Mouse (Mus musculus) CH12.LX (cell line): ENCODE data around the gene Cep97. TPM values are rescaled to one million over a fixed set of nuclear protein-coding genes. Genes with fewer than 3 reads are reported as not detected.

Experiments used
- DNase-seq: peaks from one replicate; pipeline ENCODE4 v3.0.0-alpha.2; 2013; ENCODE audit errors: extremely low read depth
- H3K27ac ChIP-seq: 2 replicates; pipeline ENCODE4 v1.5.1; 2012; ENCODE audit warnings: low read depth, mild to moderate bottlenecking, control low read depth, moderate library complexity; ENCODE audit not compliant: insufficient read depth
- H3K27me3 ChIP-seq: replicated peaks from 2 replicates; pipeline ENCODE3; 2012; ENCODE audit warnings: inconsistent platforms
- H3K36me3 ChIP-seq, 2 experiments: replicated peaks in 1 of 2; 2 replicates each; pipeline versions ENCODE3 to v1.6.1; 2012; ENCODE audit warnings: inconsistent platforms in 1 of 2, low read length in 1 of 2, mild to moderate bottlenecking in 1 of 2, mixed read lengths in 1 of 2, moderate library complexity in 1 of 2; ENCODE audit not compliant: control insufficient read depth in 1 of 2, insufficient read depth in 1 of 2
- H3K4me1 ChIP-seq, 2 experiments: 2 replicates each; pipeline ENCODE4 v1.6.1; 2012; ENCODE audit warnings: inconsistent platforms in 1 of 2, moderate library complexity in 1 of 2; ENCODE audit not compliant: insufficient read depth in 2 of 2, control insufficient read depth in 1 of 2
- H3K4me2 ChIP-seq: 2 replicates; pipeline ENCODE4 v1.6.1; 2012; ENCODE audit warnings: low read depth, mild to moderate bottlenecking, control low read depth; ENCODE audit not compliant: poor library complexity, insufficient read depth, severe bottlenecking
- H3K4me3 ChIP-seq, 3 experiments: fragments of 150-350 bp in 1 of 3; sonication (generic) in 1 of 3; replicated peaks in 1 of 3; 2 replicates each; pipeline versions ENCODE3 to v1.5.1; 2011 to 2012; ENCODE audit warnings: low read depth in 2 of 3, low read length in 2 of 3, mild to moderate bottlenecking in 2 of 3, moderate library complexity in 2 of 3, control low read depth in 1 of 3, improper control_type of control experiment in 1 of 3, inconsistent platforms in 1 of 3, mixed read lengths in 1 of 3; ENCODE audit not compliant: poor library complexity in 1 of 3
- H3K79me2 ChIP-seq: replicated peaks from 2 replicates; pipeline ENCODE4 v1.6.1; 2012; ENCODE audit warnings: mild to moderate bottlenecking, moderate library complexity; ENCODE audit not compliant: control insufficient read depth, poor library complexity, insufficient read depth, severe bottlenecking; ENCODE audit errors: extremely low read depth
- H3K9ac ChIP-seq: 2 replicates; pipeline ENCODE4 v1.6.1; 2012; ENCODE audit warnings: low read depth, mild to moderate bottlenecking, control low read depth, moderate library complexity; ENCODE audit not compliant: insufficient read depth
- H3K9me3 ChIP-seq: replicated peaks from 2 replicates; pipeline ENCODE3; 2012; ENCODE audit warnings: low read length, inconsistent platforms, mixed read lengths
- BHLHE40 ChIP-seq: IDR thresholded peaks from 2 replicates; pipeline ENCODE4 v1.6.1; 2011; ENCODE audit warnings: mild to moderate bottlenecking, low read depth, low read length, improper control_type of control experiment
- CHD1 ChIP-seq: IDR thresholded peaks from 2 replicates; pipeline ENCODE4 v1.6.1; 2012; ENCODE audit warnings: low read depth, low read length, improper control_type of control experiment, inconsistent platforms
- CHD2 ChIP-seq: IDR thresholded peaks from 2 replicates; pipeline ENCODE4 v1.6.1; 2011; ENCODE audit warnings: low read length, improper control_type of control experiment
- CTCF ChIP-seq, 2 experiments: IDR thresholded peaks in 1 of 2; conservative IDR thresholded peaks in 1 of 2; 2 replicates each; pipeline ENCODE4 v1.5.1; 2011 to 2012; ENCODE audit warnings: low read depth in 2 of 2, low read length in 2 of 2, improper control_type of control experiment in 1 of 2, inconsistent platforms in 1 of 2, mild to moderate bottlenecking in 1 of 2, moderate library complexity in 1 of 2
- EP300 ChIP-seq: IDR thresholded peaks from 2 replicates; pipeline ENCODE4 v1.6.1; 2011; ENCODE audit warnings: low read length, improper control_type of control experiment
- ETS1 ChIP-seq: conservative IDR thresholded peaks from 2 replicates; pipeline ENCODE4 v1.6.1; 2012; ENCODE audit warnings: low read depth, mild to moderate bottlenecking, inconsistent platforms, low read length, improper control_type of control experiment, moderate library complexity
- GABPA ChIP-seq: IDR thresholded peaks from 2 replicates; pipeline ENCODE4 v1.6.1; 2012; ENCODE audit warnings: low read depth, low read length, improper control_type of control experiment, inconsistent platforms; ENCODE audit not compliant: insufficient replicate concordance
- HCFC1 ChIP-seq: IDR thresholded peaks from 2 replicates; pipeline ENCODE4 v1.6.1; 2012; ENCODE audit warnings: low read depth, mild to moderate bottlenecking, inconsistent platforms, low read length, improper control_type of control experiment
- IRF4 ChIP-seq: IDR thresholded peaks from 2 replicates; pipeline ENCODE4 v1.6.1; 2014; ENCODE audit warnings: low read depth, mild to moderate bottlenecking, inconsistent platforms, low read length, improper control_type of control experiment
- JUN ChIP-seq: IDR thresholded peaks from 2 replicates; pipeline ENCODE4 v1.6.1; 2011; ENCODE audit warnings: low read depth, mild to moderate bottlenecking, low read length, improper control_type of control experiment, moderate library complexity; ENCODE audit not compliant: insufficient read depth
- JUND ChIP-seq: conservative IDR thresholded peaks from 2 replicates; pipeline ENCODE4 v1.6.1; 2011; ENCODE audit warnings: low read depth, low read length, improper control_type of control experiment
- KAT2A ChIP-seq: IDR thresholded peaks from 2 replicates; pipeline ENCODE4 v1.6.1; 2012; ENCODE audit warnings: low read length, improper control_type of control experiment, inconsistent platforms; ENCODE audit not compliant: insufficient replicate concordance
- MAFK ChIP-seq: IDR thresholded peaks from 2 replicates; pipeline ENCODE4 v1.6.1; 2011; ENCODE audit warnings: low read length, improper control_type of control experiment; ENCODE audit not compliant: insufficient replicate concordance
- MAX ChIP-seq: IDR thresholded peaks from 2 replicates; pipeline ENCODE4 v1.6.1; 2011; ENCODE audit warnings: low read length, improper control_type of control experiment
- MEF2A ChIP-seq: IDR thresholded peaks from 2 replicates; pipeline ENCODE4 v1.6.1; 2014; ENCODE audit warnings: low read depth, mild to moderate bottlenecking, inconsistent platforms, low read length, improper control_type of control experiment, borderline replicate concordance
- MXI1 ChIP-seq: IDR thresholded peaks from 2 replicates; pipeline ENCODE4 v1.6.1; 2011; ENCODE audit warnings: mild to moderate bottlenecking, low read depth, low read length, improper control_type of control experiment
- MYC ChIP-seq: IDR thresholded peaks from 2 replicates; pipeline ENCODE4 v1.6.1; 2011; ENCODE audit warnings: low read depth, mild to moderate bottlenecking, improper control_type of control experiment, low read length
- NELFE ChIP-seq: IDR thresholded peaks from 2 replicates; pipeline ENCODE4 v1.6.1; 2011; ENCODE audit warnings: low read depth, low read length, improper control_type of control experiment
- PAX5 ChIP-seq: IDR thresholded peaks from 2 replicates; pipeline ENCODE4 v1.6.1; 2012; ENCODE audit warnings: low read length, inconsistent platforms, mixed read lengths
- POLR2A ChIP-seq: IDR thresholded peaks from 2 replicates; pipeline ENCODE4 v1.6.1; 2011; ENCODE audit warnings: low read depth, mild to moderate bottlenecking, improper control_type of control experiment, low read length
- RAD21 ChIP-seq: IDR thresholded peaks from 2 replicates; pipeline ENCODE4 v1.6.1; 2011; ENCODE audit warnings: low read depth, mild to moderate bottlenecking, low read length, improper control_type of control experiment, moderate library complexity
- SIN3A ChIP-seq: IDR thresholded peaks from 2 replicates; pipeline ENCODE4 v1.6.1; 2012; ENCODE audit warnings: low read length, improper control_type of control experiment, inconsistent platforms
- SMC3 ChIP-seq: IDR thresholded peaks from 2 replicates; pipeline ENCODE4 v1.6.1; 2011; ENCODE audit warnings: low read depth, low read length, improper control_type of control experiment
- TBP ChIP-seq: conservative IDR thresholded peaks from 2 replicates; pipeline ENCODE4 v1.6.1; 2011; ENCODE audit warnings: low read depth, low read length, improper control_type of control experiment
- TCF12 ChIP-seq: IDR thresholded peaks from 2 replicates; pipeline ENCODE4 v1.6.1; 2014; ENCODE audit warnings: low read depth, mild to moderate bottlenecking, inconsistent platforms, low read length, improper control_type of control experiment
- UBTF ChIP-seq: IDR thresholded peaks from 2 replicates; pipeline ENCODE4 v1.6.1; 2012; ENCODE audit warnings: low read depth, mild to moderate bottlenecking, inconsistent platforms, low read length, improper control_type of control experiment, moderate library complexity
- USF1 ChIP-seq: IDR thresholded peaks from 2 replicates; pipeline ENCODE4 v1.6.1; 2014; ENCODE audit warnings: low read depth, mild to moderate bottlenecking, inconsistent platforms, low read length, improper control_type of control experiment
- USF2 ChIP-seq: conservative IDR thresholded peaks from 2 replicates; pipeline ENCODE4 v1.6.1; 2011; ENCODE audit warnings: low read depth, low read length, improper control_type of control experiment
- ZC3H11A ChIP-seq: IDR thresholded peaks from 2 replicates; pipeline ENCODE4 v1.6.1; 2012; ENCODE audit warnings: low read depth, mild to moderate bottlenecking, inconsistent platforms, low read length, improper control_type of control experiment
- ZKSCAN1 ChIP-seq: IDR thresholded peaks from 2 replicates; pipeline ENCODE4 v1.6.1; 2012; ENCODE audit warnings: low read depth, inconsistent platforms, low read length, improper control_type of control experiment, borderline replicate concordance
- ZMIZ1 ChIP-seq: IDR thresholded peaks from 2 replicates; pipeline ENCODE4 v1.6.1; 2012; ENCODE audit warnings: low read depth, mild to moderate bottlenecking, inconsistent platforms, low read length, improper control_type of control experiment
- ZNF384 ChIP-seq: IDR thresholded peaks from 2 replicates; pipeline ENCODE4 v1.6.1; 2012; ENCODE audit warnings: low read depth, low read length, improper control_type of control experiment, inconsistent platforms
- dilution Hi-C: fragments of 300-500 bp; cut with MboI; formaldehyde crosslinking; loops from 2 replicates; pipeline ENCODE4 v1.14.3; 2020; ENCODE audit warnings: low sequenced_read_pairs; ENCODE audit not compliant: extremely low pct_unique_long_range_greater_than_20kb, extremely low pct_ligation_motif_present
- in situ Hi-C: fragments of 300-500 bp; cut with MboI; formaldehyde crosslinking; loops from 3 replicates; pipeline ENCODE4 v1.14.3; 2019; ENCODE audit warnings: low sequenced_read_pairs, low pct_ligation_motif_present, low pct_unique_long_range_greater_than_20kb, mixed read lengths
- polyA plus RNA-seq: library from polyadenylated mRNA; unstranded; fragments of >175 nt; gene quantifications from 2 replicates; pipeline ENCODE4 v1.2.1, GENCODE M21; 2012; ENCODE audit warnings: low read depth; ENCODE audit not compliant: insufficient read length
- total RNA-seq, 2 experiments: library from RNA; depleted of rRNA; stranded (reverse); fragments of 300-350 nt in 1 of 2; fragments of >200 nt in 1 of 2; gene quantifications; 2 replicates each; pipeline ENCODE4 v1.2.3; 2012 to 2014

Cep97 gene
- total and polyA plus RNA-seq, 3 experiments: 19.2 to 27.5 (median 24.9) TPM

GRCm38 (mm10) chr16:55852515-55852914 lies 82.1 kb downstream of the Cep97 start:
- no peaks in the 10 kb centered on the region for H3K79me2 ChIP-seq
- H3K4me1 ChIP-seq: peaks cover 18 to 40% of the 10 kb centered on the region in 2 experiments
- in situ Hi-C loops: loop anchor here (25.0 kb wide), 1 partner anchor 715 kb away; no protein-coding TSS in a partner anchor
- TF ChIP-seq ZMIZ1 (no peak), NELFE (no peak), ZC3H11A (no peak), EP300 (no peak), GABPA (no peak), JUND (no peak), ETS1 (no peak), PAX5 (no peak), UBTF (no peak)
- peaks cover 9% of the 10 kb centered on the region for H3K9me3 ChIP-seq
- dilution Hi-C loops: no loop called here
- H3K27me3 ChIP-seq: no peaks in the 10 kb centered on the region
- H3K27ac ChIP-seq: no peak overlapping the region
- peaks cover 37 to 54% of the 10 kb centered on the region in 2 experiments for H3K36me3 ChIP-seq
- no peak overlapping the region for H3K4me2 ChIP-seq
- H3K4me3 ChIP-seq: no peak overlapping the region
- no peak for DNase-seq
- H3K9ac ChIP-seq: no peak overlapping the region

- Histone ChIP-seq H3K9ac (0 out of 2 replicates have a peak overlapping the region, but pooled peaks have one; percentile 7), H3K4me2 (peak overlapping the region; percentile 33), H3K27ac (no peak overlapping the region; the same call in 1 of the 2 replicates), H3K79me2 (no peaks in the 10 kb centered on the region), H3K36me3 (peaks cover 33 to 51% of the 10 kb centered on the region in 2 experiments), H3K4me1 (peaks cover 18 to 44% of the 10 kb centered on the region in 2 experiments), H3K9me3 (no peaks in the 10 kb centered on the region), H3K27me3 (no peaks in the 10 kb centered on the region), H3K4me3 (no peak overlapping the region)
- TF ChIP-seq CTCF (conservative IDR thresholded peaks at IDR 0.05 in 1 of 2, IDR thresholded peaks at IDR 0.05 in 1 of 2; ENCODE audit: low read depth in 2 of 2, low read length in 2 of 2) (no peak), USF1 (no peak), ETS1 (peak; percentile 69), ZC3H11A (no peak), JUN (no peak), TCF12 (no peak), CHD2 (no peak), TBP (0 out of 2 replicates have a peak, but pooled peaks have one; percentile 41), MXI1 (0 out of 2 replicates have a peak, but pooled peaks have one; percentile 48), ZNF384 (no peak), ZKSCAN1 (no peak), MAFK (peak; percentile 59; the same call in 1 of the 2 replicates), POLR2A (0 out of 2 replicates have a peak, but pooled peaks have one; percentile 17), RAD21 (peak; percentile 20), CHD1 (no peak), MAX (0 out of 2 replicates have a peak, but pooled peaks have one; percentile 55), KAT2A (0 out of 2 replicates have a peak, but pooled peaks have one; percentile 59), MYC (peak; percentile 79; the same call in 1 of the 2 replicates), SMC3 (peak; percentile 37), BHLHE40 (peak; percentile 89), USF2 (peak; percentile 39), UBTF (no peak), MEF2A (peak; percentile 72), HCFC1 (no peak), IRF4 (peak; percentile 52; the same call in 1 of the 2 replicates), SIN3A (peak; percentile 54; the same call in 1 of the 2 replicates)
- dilution Hi-C loops: no loop called here
- DNase-seq: peak; percentile 88
- in situ Hi-C loops: loop anchor here (25.0 kb wide), 1 partner anchor 713 kb away; no protein-coding TSS in a partner anchor
These were observed 84.2 kb downstream of the Cep97 start for GRCm38 (mm10) chr16:55850485-55850884.
